ENCODE assay signal across 27 mouse cellular contexts in genomic region chr11:119001493-119002128, GRCm38 (mm10). TPM values are rescaled to one million over a fixed set of nuclear protein-coding genes. Genes with fewer than 3 reads are reported as not detected.
DNase-seq lines count a peak whose midpoint lies in the region; ATAC-seq and TF ChIP-seq lines count a peak whose summit lies in the region.
"Had no signal": no experiment of that assay in that cellular context is flagged by ENCODE, and none has a peak within 500 bp of the region (broad histone marks: within the 10 kb centered on the region; RNA-seq: fewer than 3 reads in every experiment).

No protein-coding gene starts in this region.

- H3K4me3 ChIP-seq in C2C12 (ENCODE audit: insufficient read depth, poor library complexity, severe bottlenecking), result no peak overlapping the region
- H3K4me3 ChIP-seq in forebrain, embryonic 16.5 days (replicated peaks; ENCODE audit: low read length), result no peak overlapping the region
- H3K4me3 ChIP-seq: embryonic facial prominence, embryonic 10.5 days; embryonic facial prominence, embryonic 12.5 days; forebrain, embryonic 13.5 days; forebrain, embryonic 15.5 days had no signal

- H3K27ac ChIP-seq in forebrain, embryonic 16.5 days (ENCODE audit: low read length), result no peak overlapping the region
- H3K27ac ChIP-seq: embryonic facial prominence, embryonic 10.5 days; embryonic facial prominence, embryonic 12.5 days; forebrain, embryonic 13.5 days; forebrain, embryonic 15.5 days had no signal

- WGBS in forebrain, embryonic 16.5 days, result 81% methylated on average over 4 of the region's 4 CpGs

- H3K9me3 ChIP-seq in forebrain, embryonic 16.5 days (ENCODE audit: control insufficient read depth, low read length), result peaks cover 3% of the 10 kb centered on the region; the same call in 1 of the 2 replicates
- H3K9me3 ChIP-seq: embryonic facial prominence, embryonic 12.5 days; forebrain, embryonic 13.5 days; forebrain, embryonic 15.5 days had no signal

- no peak overlapping the region for H3K4me2 ChIP-seq in forebrain, embryonic 16.5 days (ENCODE audit: low read length)
- H3K4me2 ChIP-seq: embryonic facial prominence, embryonic 12.5 days; forebrain, embryonic 13.5 days; forebrain, embryonic 15.5 days had no signal

- no peak for TF ChIP-seq CTCF in C2C12 (IDR thresholded peaks at IDR 0.05; ENCODE audit: control insufficient read depth, insufficient read depth, insufficient read length)

- H3K27me3 ChIP-seq in C2C12 (ENCODE audit: control insufficient read depth, insufficient read depth, insufficient read length), result peaks cover 24% of the 10 kb centered on the region
- H3K27me3 ChIP-seq in forebrain, embryonic 16.5 days (replicated peaks; ENCODE audit: control insufficient read depth, insufficient read depth, low read length), result 0 out of 2 replicates have a peak, but pooled peaks cover 2% of the 10 kb centered on the region

- H3K79me2 ChIP-seq in C2C12 (ENCODE audit: control insufficient read depth, insufficient read depth), result no peaks in the 10 kb centered on the region

- no peaks in the 10 kb centered on the region for H3K79me3 ChIP-seq in C2C12 (ENCODE audit: low read depth)

- no peak for ATAC-seq in forebrain, embryonic 16.5 days
- ATAC-seq: activated CD4-positive, CD25-positive, alpha-beta regulatory T cell, adult 4 months; forebrain, embryonic 13.5 days; forebrain, embryonic 15.5 days; Patski had no signal

- H3ac ChIP-seq in C2C12 (ENCODE audit: control insufficient read depth, insufficient read length, low read depth), result no peak overlapping the region

- H3K9ac ChIP-seq in forebrain, embryonic 16.5 days (replicated peaks; ENCODE audit: low read depth, low read length), result no peak overlapping the region
- H3K9ac ChIP-seq: embryonic facial prominence, embryonic 12.5 days; forebrain, embryonic 13.5 days; forebrain, embryonic 15.5 days had no signal

- H3K4me1 ChIP-seq in forebrain, embryonic 16.5 days (replicated peaks; ENCODE audit: control insufficient read depth, insufficient read depth, low read length), result peaks cover 11% of the 10 kb centered on the region

- H3K36me3 ChIP-seq in C2C12 (ENCODE audit: control insufficient read depth, insufficient read depth), result no peaks in the 10 kb centered on the region
- H3K36me3 ChIP-seq in forebrain, embryonic 16.5 days (ENCODE audit: control insufficient read depth, insufficient read depth), result no peaks in the 10 kb centered on the region
- H3K36me3 ChIP-seq: embryonic facial prominence, embryonic 10.5 days; embryonic facial prominence, embryonic 12.5 days; forebrain, embryonic 15.5 days had no signal

- DNase-seq in 3T3-L1 (ENCODE audit: low read depth, low spot score), result peak; percentile 21
- DNase-seq in adipocyte (ENCODE audit: low spot score), result peak; percentile 32
- no peak for DNase-seq in cerebellum, adult 11-12 months
- no peak for DNase-seq in left cerebral cortex, adult 18-20 months (ENCODE audit: low spot score in 2 of 2)
- DNase-seq: adrenal gland, adult 2 months; adrenal gland, postnatal 10 days; adrenal gland, postnatal 25 days; B cell, adult 2 months; cerebellum, adult 11 months; cerebellum, adult 2 months; cerebellum, adult 9-10 months; cerebellum, postnatal 10 days; cerebellum, postnatal 25 days had no signal

TF ChIP-seq in C2C12, 6 proteins besides CTCF, POLR2A, EP300 and RAD21:
- TF ChIP-seq MYOD1 (IDR thresholded peaks at IDR 0.05; ENCODE audit: control insufficient read depth, insufficient read length, low read depth) (no peak), USF1 (IDR thresholded peaks at IDR 0.05; ENCODE audit: low read depth) (no peak), MYOG (IDR thresholded peaks at IDR 0.05; ENCODE audit: control insufficient read depth, extremely low read depth, insufficient read length) (no peak), CEBPB (IDR thresholded peaks at IDR 0.05; ENCODE audit: low read depth) (peak; percentile 74), MAX (IDR thresholded peaks at IDR 0.05) (no peak)

RNA-seq across cellular contexts. Expression of gene Enpp7, which starts 13.6 kb away (rescaled TPM):
- polyA plus RNA-seq in C2C12 (2012; fragmentation: generic; extraction: Trizol), result not detected
- total RNA-seq in left cerebral cortex, adult 18-20 months (2021), result not detected
- not detected in 2 replicates for polyA plus RNA-seq in forebrain, embryonic 16.5 days (2015; fragmentation: Nextera tagmentation; extraction: Ambion mirVana)
- total RNA-seq: adrenal gland, adult 2 months; adrenal gland, postnatal 10 days; adrenal gland, postnatal 25 days; adrenal gland, postnatal 4 days; ES-E14; MEL had no signal
- polyA plus RNA-seq: activated CD4-positive, CD25-positive, alpha-beta regulatory T cell, adult 4 months; adrenal gland, adult 2 months; cerebellum, adult 2 months; cortical plate, adult 2 months; embryonic facial prominence, embryonic 10.5 days; embryonic facial prominence, embryonic 12.5 days; embryonic facial prominence, embryonic 14.5 days; forebrain, embryonic 11.5 days; forebrain, embryonic 13.5 days; forebrain, embryonic 15.5 days; Patski had no signal

RNA-seq across cellular contexts. Expression of gene Cbx2, which starts 21.2 kb away (rescaled TPM):
- polyA plus RNA-seq in C2C12 (2012; fragmentation: generic; extraction: Trizol), result 14.8 TPM
- total RNA-seq in left cerebral cortex, adult 18-20 months (2021), result 1 to 10 TPM; 1.8 to 2.2 TPM
- 24.9 and 26.7 TPM in 2 replicates for polyA plus RNA-seq in forebrain, embryonic 16.5 days (2015; fragmentation: Nextera tagmentation; extraction: Ambion mirVana)

RNA-seq across cellular contexts. Expression of gene Cbx8, which starts 39.2 kb away (rescaled TPM):
- polyA plus RNA-seq in C2C12 (2012; fragmentation: generic; extraction: Trizol), result 6.4 TPM
- 10 to 100 TPM in 1 of 2 experiments, 1 to 10 TPM in 1; 8.3 to 13.3 TPM for total RNA-seq in left cerebral cortex, adult 18-20 months (2021)
- 12.3 and 13.4 TPM in 2 replicates for polyA plus RNA-seq in forebrain, embryonic 16.5 days (2015; fragmentation: Nextera tagmentation; extraction: Ambion mirVana)

Comparison
In these comparisons a context has a peak if more than half of its experiments do, and no peak if none do; other contexts are left out.
1. DNase-seq: peak in 3T3-L1 (single experiment) and adipocyte (single experiment); none in cerebellum, adult 11-12 months (single experiment) and left cerebral cortex, adult 18-20 months (0 of 2).